Mouse (Mus musculus) CH12.LX (cell line): ENCODE measurements around the gene Dhx34. TPM values are rescaled to one million over a fixed set of nuclear protein-coding genes. Genes with fewer than 3 reads are reported as not detected.
A peak's percentile ranks its signal among the peaks of the same experiment; 100 is the strongest.

Source experiments
- DNase-seq: peaks from one replicate; pipeline ENCODE4 v3.0.0-alpha.2; 2013; ENCODE audit errors: extremely low read depth
- H3K27ac ChIP-seq: 2 replicates; pipeline ENCODE4 v1.5.1; 2012; ENCODE audit warnings: low read depth, mild to moderate bottlenecking, control low read depth, moderate library complexity; ENCODE audit not compliant: insufficient read depth
- H3K27me3 ChIP-seq: replicated peaks from 2 replicates; pipeline ENCODE3; 2012; ENCODE audit warnings: inconsistent platforms
- H3K36me3 ChIP-seq, 2 experiments: replicated peaks in 1 of 2; 2 replicates each; pipeline versions ENCODE3 to v1.6.1; 2012; ENCODE audit warnings: inconsistent platforms in 1 of 2, low read length in 1 of 2, mild to moderate bottlenecking in 1 of 2, mixed read lengths in 1 of 2, moderate library complexity in 1 of 2; ENCODE audit not compliant: control insufficient read depth in 1 of 2, insufficient read depth in 1 of 2
- H3K4me1 ChIP-seq, 2 experiments: 2 replicates each; pipeline ENCODE4 v1.6.1; 2012; ENCODE audit warnings: inconsistent platforms in 1 of 2, moderate library complexity in 1 of 2; ENCODE audit not compliant: insufficient read depth in 2 of 2, control insufficient read depth in 1 of 2
- H3K4me2 ChIP-seq: 2 replicates; pipeline ENCODE4 v1.6.1; 2012; ENCODE audit warnings: low read depth, mild to moderate bottlenecking, control low read depth; ENCODE audit not compliant: poor library complexity, insufficient read depth, severe bottlenecking
- H3K4me3 ChIP-seq, 3 experiments: fragments of 150-350 bp in 1 of 3; sonication (generic) in 1 of 3; replicated peaks in 1 of 3; 2 replicates each; pipeline versions ENCODE3 to v1.5.1; 2011 to 2012; ENCODE audit warnings: low read depth in 2 of 3, low read length in 2 of 3, mild to moderate bottlenecking in 2 of 3, moderate library complexity in 2 of 3, control low read depth in 1 of 3, improper control_type of control experiment in 1 of 3, inconsistent platforms in 1 of 3, mixed read lengths in 1 of 3; ENCODE audit not compliant: poor library complexity in 1 of 3
- H3K79me2 ChIP-seq: replicated peaks from 2 replicates; pipeline ENCODE4 v1.6.1; 2012; ENCODE audit warnings: mild to moderate bottlenecking, moderate library complexity; ENCODE audit not compliant: control insufficient read depth, poor library complexity, insufficient read depth, severe bottlenecking; ENCODE audit errors: extremely low read depth
- H3K9ac ChIP-seq: 2 replicates; pipeline ENCODE4 v1.6.1; 2012; ENCODE audit warnings: low read depth, mild to moderate bottlenecking, control low read depth, moderate library complexity; ENCODE audit not compliant: insufficient read depth
- H3K9me3 ChIP-seq: replicated peaks from 2 replicates; pipeline ENCODE3; 2012; ENCODE audit warnings: low read length, inconsistent platforms, mixed read lengths
- BHLHE40 ChIP-seq: IDR thresholded peaks from 2 replicates; pipeline ENCODE4 v1.6.1; 2011; ENCODE audit warnings: mild to moderate bottlenecking, low read depth, low read length, improper control_type of control experiment
- CHD1 ChIP-seq: IDR thresholded peaks from 2 replicates; pipeline ENCODE4 v1.6.1; 2012; ENCODE audit warnings: low read depth, low read length, improper control_type of control experiment, inconsistent platforms
- CTCF ChIP-seq, 2 experiments: IDR thresholded peaks in 1 of 2; conservative IDR thresholded peaks in 1 of 2; 2 replicates each; pipeline ENCODE4 v1.5.1; 2011 to 2012; ENCODE audit warnings: low read depth in 2 of 2, low read length in 2 of 2, improper control_type of control experiment in 1 of 2, inconsistent platforms in 1 of 2, mild to moderate bottlenecking in 1 of 2, moderate library complexity in 1 of 2
- ELF1 ChIP-seq: IDR thresholded peaks from 2 replicates; pipeline ENCODE4 v1.6.1; 2014; ENCODE audit warnings: low read depth, mild to moderate bottlenecking, inconsistent platforms, low read length, improper control_type of control experiment
- EP300 ChIP-seq: IDR thresholded peaks from 2 replicates; pipeline ENCODE4 v1.6.1; 2011; ENCODE audit warnings: low read length, improper control_type of control experiment
- ETS1 ChIP-seq: conservative IDR thresholded peaks from 2 replicates; pipeline ENCODE4 v1.6.1; 2012; ENCODE audit warnings: low read depth, mild to moderate bottlenecking, inconsistent platforms, low read length, improper control_type of control experiment, moderate library complexity
- HCFC1 ChIP-seq: IDR thresholded peaks from 2 replicates; pipeline ENCODE4 v1.6.1; 2012; ENCODE audit warnings: low read depth, mild to moderate bottlenecking, inconsistent platforms, low read length, improper control_type of control experiment
- IRF4 ChIP-seq: IDR thresholded peaks from 2 replicates; pipeline ENCODE4 v1.6.1; 2014; ENCODE audit warnings: low read depth, mild to moderate bottlenecking, inconsistent platforms, low read length, improper control_type of control experiment
- JUND ChIP-seq: conservative IDR thresholded peaks from 2 replicates; pipeline ENCODE4 v1.6.1; 2011; ENCODE audit warnings: low read depth, low read length, improper control_type of control experiment
- MAX ChIP-seq: IDR thresholded peaks from 2 replicates; pipeline ENCODE4 v1.6.1; 2011; ENCODE audit warnings: low read length, improper control_type of control experiment
- MEF2A ChIP-seq: IDR thresholded peaks from 2 replicates; pipeline ENCODE4 v1.6.1; 2014; ENCODE audit warnings: low read depth, mild to moderate bottlenecking, inconsistent platforms, low read length, improper control_type of control experiment, borderline replicate concordance
- MYC ChIP-seq: IDR thresholded peaks from 2 replicates; pipeline ENCODE4 v1.6.1; 2011; ENCODE audit warnings: low read depth, mild to moderate bottlenecking, improper control_type of control experiment, low read length
- PAX5 ChIP-seq: IDR thresholded peaks from 2 replicates; pipeline ENCODE4 v1.6.1; 2012; ENCODE audit warnings: low read length, inconsistent platforms, mixed read lengths
- POLR2A ChIP-seq: IDR thresholded peaks from 2 replicates; pipeline ENCODE4 v1.6.1; 2011; ENCODE audit warnings: low read depth, mild to moderate bottlenecking, improper control_type of control experiment, low read length
- RAD21 ChIP-seq: IDR thresholded peaks from 2 replicates; pipeline ENCODE4 v1.6.1; 2011; ENCODE audit warnings: low read depth, mild to moderate bottlenecking, low read length, improper control_type of control experiment, moderate library complexity
- SIN3A ChIP-seq: IDR thresholded peaks from 2 replicates; pipeline ENCODE4 v1.6.1; 2012; ENCODE audit warnings: low read length, improper control_type of control experiment, inconsistent platforms
- SMC3 ChIP-seq: IDR thresholded peaks from 2 replicates; pipeline ENCODE4 v1.6.1; 2011; ENCODE audit warnings: low read depth, low read length, improper control_type of control experiment
- TCF12 ChIP-seq: IDR thresholded peaks from 2 replicates; pipeline ENCODE4 v1.6.1; 2014; ENCODE audit warnings: low read depth, mild to moderate bottlenecking, inconsistent platforms, low read length, improper control_type of control experiment
- UBTF ChIP-seq: IDR thresholded peaks from 2 replicates; pipeline ENCODE4 v1.6.1; 2012; ENCODE audit warnings: low read depth, mild to moderate bottlenecking, inconsistent platforms, low read length, improper control_type of control experiment, moderate library complexity
- USF1 ChIP-seq: IDR thresholded peaks from 2 replicates; pipeline ENCODE4 v1.6.1; 2014; ENCODE audit warnings: low read depth, mild to moderate bottlenecking, inconsistent platforms, low read length, improper control_type of control experiment
- USF2 ChIP-seq: conservative IDR thresholded peaks from 2 replicates; pipeline ENCODE4 v1.6.1; 2011; ENCODE audit warnings: low read depth, low read length, improper control_type of control experiment
- ZC3H11A ChIP-seq: IDR thresholded peaks from 2 replicates; pipeline ENCODE4 v1.6.1; 2012; ENCODE audit warnings: low read depth, mild to moderate bottlenecking, inconsistent platforms, low read length, improper control_type of control experiment
- ZKSCAN1 ChIP-seq: IDR thresholded peaks from 2 replicates; pipeline ENCODE4 v1.6.1; 2012; ENCODE audit warnings: low read depth, inconsistent platforms, low read length, improper control_type of control experiment, borderline replicate concordance
- ZMIZ1 ChIP-seq: IDR thresholded peaks from 2 replicates; pipeline ENCODE4 v1.6.1; 2012; ENCODE audit warnings: low read depth, mild to moderate bottlenecking, inconsistent platforms, low read length, improper control_type of control experiment
- dilution Hi-C: fragments of 300-500 bp; cut with MboI; formaldehyde crosslinking; loops from 2 replicates; pipeline ENCODE4 v1.14.3; 2020; ENCODE audit warnings: low sequenced_read_pairs; ENCODE audit not compliant: extremely low pct_unique_long_range_greater_than_20kb, extremely low pct_ligation_motif_present
- in situ Hi-C: fragments of 300-500 bp; cut with MboI; formaldehyde crosslinking; loops from 3 replicates; pipeline ENCODE4 v1.14.3; 2019; ENCODE audit warnings: low sequenced_read_pairs, low pct_ligation_motif_present, low pct_unique_long_range_greater_than_20kb, mixed read lengths
- polyA plus RNA-seq: library from polyadenylated mRNA; unstranded; fragments of >175 nt; gene quantifications from 2 replicates; pipeline ENCODE4 v1.2.1, GENCODE M21; 2012; ENCODE audit warnings: low read depth; ENCODE audit not compliant: insufficient read length
- total RNA-seq, 2 experiments: library from RNA; depleted of rRNA; stranded (reverse); fragments of 300-350 nt in 1 of 2; fragments of >200 nt in 1 of 2; gene quantifications; 2 replicates each; pipeline ENCODE4 v1.2.3; 2012 to 2014

Gene Dhx34
- total and polyA plus RNA-seq, 3 experiments: 8.8 to 18.0 (median 15.2) TPM

DNA sequence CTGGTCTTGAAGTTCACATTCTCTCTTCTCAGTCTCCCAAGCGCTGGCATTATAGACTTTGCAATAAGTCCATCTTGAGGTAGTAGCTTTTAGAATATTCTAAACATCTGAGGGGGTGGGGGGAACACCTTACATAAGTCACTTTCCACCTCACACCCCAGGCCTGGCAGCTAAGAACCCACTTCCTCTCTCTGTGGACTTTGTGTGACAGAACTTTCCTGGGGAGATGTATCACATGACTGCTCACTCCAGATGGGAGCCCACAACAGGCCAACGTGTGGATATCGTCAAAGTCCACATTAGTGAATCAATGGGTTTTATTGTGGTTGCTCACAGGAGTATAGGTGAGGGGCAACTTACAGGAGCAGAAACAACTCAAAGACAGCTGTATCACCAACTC, 28.1 kb downstream of the Dhx34 start:
- H3K36me3 ChIP-seq: peaks cover 24 to 39% of the 10 kb centered on the region in 2 experiments
- TF ChIP-seq USF1 (0 out of 2 replicates have a peak, but pooled peaks have one; percentile 21), EP300 (peak; percentile 79), ZMIZ1 (no peak), ETS1 (peak; percentile 61), POLR2A (no peak), ZC3H11A (no peak), SIN3A (peak; percentile 47; the same call in 1 of the 2 replicates), USF2 (0 out of 2 replicates have a peak, but pooled peaks have one; percentile 8), TCF12 (peak; percentile 48), ZKSCAN1 (no peak), RAD21 (no peak), JUND (no peak), MEF2A (no peak), CHD1 (no peak), ELF1 (no peak), HCFC1 (no peak), IRF4 (no peak), BHLHE40 (peak; percentile 68), MYC (0 out of 2 replicates have a peak, but pooled peaks have one; percentile 56), SMC3 (no peak)
- H3K79me2 ChIP-seq: no peaks in the 10 kb centered on the region
- no peak overlapping the region for H3K9ac ChIP-seq
- peaks cover 13 to 45% of the 10 kb centered on the region in 2 experiments for H3K4me1 ChIP-seq
- dilution Hi-C loops (no loop called here), in situ Hi-C loops (loop anchor here (10.0 kb wide), 1 partner anchor 61 kb away; the partner anchor contains the start of gene C5ar1)
- no peaks in the 10 kb centered on the region for H3K27me3 ChIP-seq
- no peak overlapping the region for H3K4me3 ChIP-seq
- no peaks in the 10 kb centered on the region for H3K9me3 ChIP-seq
- H3K27ac ChIP-seq: no peak overlapping the region; the same call in 1 of the 2 replicates
- peak; percentile 69 for DNase-seq
- no peak overlapping the region for H3K4me2 ChIP-seq

DNA sequence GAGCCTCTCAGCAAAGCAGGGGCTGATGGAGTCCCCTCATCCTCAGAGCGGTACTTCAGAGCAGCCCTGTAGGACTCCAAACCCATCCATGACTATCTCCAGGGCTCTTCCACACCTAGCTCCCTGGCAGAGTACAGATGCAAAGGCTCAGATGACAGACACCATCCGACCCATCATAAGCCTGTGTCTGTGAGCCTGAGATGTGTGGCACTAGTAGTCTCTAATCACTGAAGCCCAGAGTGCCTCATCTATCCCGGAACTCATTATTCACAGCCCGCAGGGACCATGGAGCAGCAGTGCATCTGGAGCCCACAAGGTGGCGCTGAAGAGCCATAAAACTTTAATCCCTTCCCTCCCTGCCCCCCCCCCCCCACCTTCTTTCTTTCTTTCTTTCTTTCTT, 29.5 kb downstream of the Dhx34 start:
- no peak overlapping the region for H3K9ac ChIP-seq

More for the DNA sequence above, 29.5 kb downstream of the Dhx34 start:
- H3K4me2 ChIP-seq: no peak overlapping the region
- TF ChIP-seq PAX5 (no peak), MAX (no peak), SMC3 (peak; percentile 72), CTCF (conservative IDR thresholded peaks at IDR 0.05 in 1 of 2, IDR thresholded peaks at IDR 0.05 in 1 of 2; ENCODE audit: low read depth in 2 of 2, low read length in 2 of 2) (peak; percentile 34 to 74; a peak in 3 of 4 replicates), UBTF (no peak), ELF1 (peak; percentile 44; the same call in 1 of the 2 replicates), RAD21 (peak; percentile 61)
- DNase-seq: peak; percentile 81
- in situ Hi-C loops (loop anchor here (10.0 kb wide), 1 partner anchor 62 kb away; the partner anchor contains the start of gene C5ar1), dilution Hi-C loops (no loop called here)
- H3K27ac ChIP-seq: no peak overlapping the region
- H3K9me3 ChIP-seq: no peaks in the 10 kb centered on the region
- peaks cover 10 to 26% of the 10 kb centered on the region in 2 experiments for H3K36me3 ChIP-seq
- no peaks in the 10 kb centered on the region for H3K79me2 ChIP-seq
- no peaks in the 10 kb centered on the region for H3K27me3 ChIP-seq
- no peak overlapping the region for H3K4me3 ChIP-seq
- peaks cover 5 to 31% of the 10 kb centered on the region in 2 experiments for H3K4me1 ChIP-seq
